Mouse (Mus musculus) lung, embryonic 15.5 days (tissue): ENCODE results near the gene Kdm6b. TPM values are rescaled to one million over a fixed set of nuclear protein-coding genes. Genes with fewer than 3 reads are reported as not detected.
A peak's percentile ranks its signal among the peaks of the same experiment; 100 is the strongest.

Experiments used
- ATAC-seq: fragments of 200-750 bp; cut with Nextera tagmentation; 2 replicates; pipeline ENCODE4 v1.8.0; 2017; ENCODE audit warnings: moderate number of reproducible peaks, borderline replicate concordance; ENCODE audit not compliant: low FRiP score, low TSS enrichment; ENCODE audit errors: extremely low read depth
- H3K27ac ChIP-seq: fragments of 300-500 bp; sonication (generic); 2 replicates; pipeline ENCODE4 v1.5.1; 2015; ENCODE audit warnings: moderate library complexity, mild to moderate bottlenecking, inconsistent platforms
- H3K27me3 ChIP-seq: fragments of 300-500 bp; sonication (generic); 2 replicates; pipeline ENCODE4 v1.6.1; 2015; ENCODE audit warnings: inconsistent platforms
- H3K36me3 ChIP-seq: fragments of 300-500 bp; sonication (generic); 2 replicates; pipeline ENCODE4 v1.6.1; 2015; ENCODE audit warnings: inconsistent platforms
- H3K4me1 ChIP-seq: fragments of 300-500 bp; sonication (generic); 2 replicates; pipeline ENCODE4 v1.6.1; 2015; ENCODE audit warnings: inconsistent platforms
- H3K4me2 ChIP-seq: fragments of 300-500 bp; sonication (generic); 2 replicates; pipeline ENCODE4 v1.6.1; 2015; ENCODE audit warnings: inconsistent platforms, mild to moderate bottlenecking, moderate library complexity
- H3K4me3 ChIP-seq: fragments of 300-500 bp; sonication (generic); 2 replicates; pipeline ENCODE4 v1.5.1; 2015; ENCODE audit warnings: mild to moderate bottlenecking, inconsistent platforms
- H3K9ac ChIP-seq: fragments of 300-500 bp; sonication (generic); 2 replicates; pipeline ENCODE4 v1.6.1; 2015; ENCODE audit warnings: inconsistent platforms
- H3K9me3 ChIP-seq: fragments of 300-500 bp; sonication (generic); 2 replicates; pipeline ENCODE4 v1.6.1; 2016; ENCODE audit warnings: inconsistent platforms
- WGBS: fragments of 180-500 bp; shearing (Covaris S2); methylation state at CpG from one replicate; pipeline ENCODE4 v1.1.7; 2015; 5-methylcytosine and 5-hydroxymethylcytosine counted together
- polyA plus RNA-seq: library from polyadenylated mRNA; unstranded; fragments of >200 nt; fragmentation: Nextera tagmentation; extraction: Ambion mirVana; gene quantifications from 2 replicates; pipeline ENCODE4 v1.2.1, GENCODE M21; 2015

The Kdm6b gene
- polyA plus RNA-seq, 1 experiment from 2014 or later: 23.4 TPM

DNA sequence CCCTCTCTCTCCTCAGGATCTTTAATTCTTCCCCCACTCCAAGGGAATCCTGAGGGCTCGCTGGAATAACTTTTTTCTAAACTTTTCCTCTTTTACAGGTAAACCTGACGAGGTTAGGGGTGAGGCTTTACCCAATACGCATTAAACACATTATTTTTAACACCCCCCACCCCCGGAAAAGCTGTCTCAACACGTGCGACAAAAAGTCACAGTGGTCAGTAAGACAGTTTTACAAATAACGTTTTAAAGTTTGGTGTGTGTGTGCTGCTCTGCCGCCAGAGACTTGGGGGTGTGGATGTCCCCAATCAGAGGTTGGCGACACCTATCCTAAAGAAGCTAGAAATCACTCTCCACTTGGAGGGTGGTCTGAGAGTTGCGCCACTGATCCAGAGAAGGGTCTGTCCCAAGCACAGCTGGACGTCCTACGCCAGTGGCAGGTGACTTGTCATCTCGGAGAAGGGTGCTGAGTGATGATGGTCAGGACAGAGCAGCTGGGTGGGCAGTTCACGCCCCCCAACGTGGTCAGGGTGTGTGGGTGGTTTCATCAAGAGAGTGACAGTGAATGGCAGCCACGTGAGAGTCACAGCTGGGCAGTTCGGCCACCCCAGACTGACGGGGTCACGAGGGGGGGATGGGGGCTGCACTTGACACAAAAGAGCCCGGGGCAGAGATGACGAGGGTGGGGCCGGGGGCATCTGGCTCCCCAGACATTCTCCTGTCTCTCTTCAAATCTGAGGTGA is 45.7 kb downstream of the Kdm6b start:
- WGBS: under 1% methylated on average over 22 of the region's 22 CpGs
- no peaks in the 10 kb centered on the region for H3K9me3 ChIP-seq
- H3K4me3 ChIP-seq: peak overlapping the region; percentile 87
- H3K4me2 ChIP-seq: peak overlapping the region; percentile 83
- peaks cover 17% of the 10 kb centered on the region for H3K36me3 ChIP-seq
- peak overlapping the region; percentile 100 for H3K27ac ChIP-seq
- ATAC-seq: no peak
- peak overlapping the region; percentile 99 for H3K9ac ChIP-seq
- peaks cover 67% of the 10 kb centered on the region for H3K4me1 ChIP-seq
- H3K27me3 ChIP-seq: no peaks in the 10 kb centered on the region

DNA sequence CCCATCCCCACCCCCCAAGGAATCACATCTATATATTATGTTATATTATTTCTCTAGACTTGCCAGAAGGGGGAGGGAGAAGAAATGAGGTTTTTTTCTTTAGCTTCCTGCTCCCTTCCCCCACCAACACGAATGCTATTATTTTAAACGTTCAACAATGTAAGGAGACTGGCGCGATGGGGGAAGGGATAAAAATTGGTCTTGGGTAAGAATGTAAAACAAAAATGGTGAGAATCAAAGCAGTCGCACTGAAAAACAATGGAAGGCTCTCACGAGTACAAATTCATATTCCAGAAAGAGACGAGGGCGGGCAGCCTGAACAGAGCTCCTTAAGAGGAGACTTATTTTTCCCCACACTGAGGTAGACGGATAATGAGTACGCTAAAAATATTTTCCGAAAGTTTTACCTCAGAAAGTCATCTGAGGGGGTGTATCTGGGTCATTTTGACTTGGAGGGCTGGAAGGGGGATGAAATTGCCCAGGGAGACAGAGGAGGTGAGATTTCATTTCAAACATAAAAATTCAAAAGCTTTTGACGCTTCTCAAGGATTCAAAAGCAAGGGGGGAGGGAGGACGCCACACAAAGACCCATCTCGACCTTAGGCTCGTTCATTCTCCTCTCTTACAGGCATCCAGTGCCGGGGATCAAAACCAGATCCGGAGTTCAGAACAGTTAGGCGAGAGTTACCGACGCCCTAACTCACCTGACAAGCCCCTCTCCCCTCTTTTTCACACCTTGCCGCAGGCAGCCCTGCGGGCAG is 46.4 kb downstream of the Kdm6b start:
- H3K4me2 ChIP-seq: peak overlapping the region; percentile 83
- H3K4me3 ChIP-seq: peak overlapping the region; percentile 87
- H3K27me3 ChIP-seq: no peaks in the 10 kb centered on the region
- ATAC-seq: no peak
- H3K27ac ChIP-seq: peak overlapping the region; percentile 100
- H3K9me3 ChIP-seq: no peaks in the 10 kb centered on the region
- WGBS: 0% methylated on average over 21 of the region's 22 CpGs
- H3K36me3 ChIP-seq: peaks cover 22% of the 10 kb centered on the region
- peak overlapping the region; percentile 99 for H3K9ac ChIP-seq
- peaks cover 64% of the 10 kb centered on the region for H3K4me1 ChIP-seq

- H3K9me3 ChIP-seq: no peaks in the 10 kb centered on the region
- WGBS: under 1% methylated on average over 26 of the region's 26 CpGs
- peak overlapping the region; percentile 100 for H3K27ac ChIP-seq
- H3K36me3 ChIP-seq: peaks cover 29% of the 10 kb centered on the region
- H3K4me2 ChIP-seq: peak overlapping the region; percentile 83
- peaks cover 57% of the 10 kb centered on the region for H3K4me1 ChIP-seq
- H3K27me3 ChIP-seq: no peaks in the 10 kb centered on the region
- H3K4me3 ChIP-seq: peak overlapping the region; percentile 87
- peak; percentile 84 for ATAC-seq
- peak overlapping the region; percentile 59 for H3K9ac ChIP-seq
Observed at GRCm38 (mm10) chr11:69366157-69366854, 47.2 kb downstream of the Kdm6b start.

GRCm38 (mm10) chr11:69365722-69366121 is 47.8 kb downstream of the Kdm6b start:
- no peak for ATAC-seq
- Histone ChIP-seq H3K4me1 (peaks cover 51% of the 10 kb centered on the region), H3K4me2 (peak overlapping the region; percentile 83), H3K36me3 (peaks cover 35% of the 10 kb centered on the region), H3K9ac (peak overlapping the region; percentile 59), H3K27ac (peak overlapping the region; percentile 100), H3K27me3 (no peaks in the 10 kb centered on the region), H3K4me3 (peak overlapping the region; percentile 87), H3K9me3 (no peaks in the 10 kb centered on the region)
- WGBS: 18% methylated on average over 6 of the region's 6 CpGs

- Histone ChIP-seq H3K9ac (0 out of 2 replicates have a peak overlapping the region, but pooled peaks have one; percentile 59), H3K27me3 (no peaks in the 10 kb centered on the region), H3K27ac (peak overlapping the region; percentile 100), H3K4me2 (peak overlapping the region; percentile 83), H3K4me1 (peaks cover 47% of the 10 kb centered on the region), H3K9me3 (no peaks in the 10 kb centered on the region), H3K4me3 (peak overlapping the region; percentile 87), H3K36me3 (peaks cover 43% of the 10 kb centered on the region)
- WGBS: 1% methylated on average over 6 of the region's 6 CpGs
- peak; percentile 61 for ATAC-seq
Observed at GRCm38 (mm10) chr11:69364910-69365309, 48.6 kb downstream of the Kdm6b start.

GRCm38 (mm10) chr11:69364376-69364775 is 49.1 kb downstream of the Kdm6b start:
- Histone ChIP-seq H3K4me2 (peak overlapping the region; percentile 83), H3K27me3 (no peaks in the 10 kb centered on the region), H3K4me3 (0 out of 2 replicates have a peak overlapping the region, but pooled peaks have one; percentile 2), H3K36me3 (peaks cover 49% of the 10 kb centered on the region), H3K9ac (peak overlapping the region; percentile 8), H3K9me3 (no peaks in the 10 kb centered on the region), H3K4me1 (peaks cover 44% of the 10 kb centered on the region), H3K27ac (peak overlapping the region; percentile 100)
- no peak for ATAC-seq
- 28% methylated on average over 8 of the region's 8 CpGs for WGBS

- no peak overlapping the region for H3K9ac ChIP-seq
- no peak for ATAC-seq
- no peaks in the 10 kb centered on the region for H3K27me3 ChIP-seq
- H3K27ac ChIP-seq: peak overlapping the region; percentile 26; the same call in 1 of the 2 replicates
- H3K4me3 ChIP-seq: no peak overlapping the region
- WGBS: 50% methylated on average over 2 of the region's 2 CpGs
- no peaks in the 10 kb centered on the region for H3K9me3 ChIP-seq
- no peak overlapping the region for H3K4me2 ChIP-seq
- H3K4me1 ChIP-seq: peaks cover 40% of the 10 kb centered on the region
- peaks cover 67% of the 10 kb centered on the region for H3K36me3 ChIP-seq
Observed at GRCm38 (mm10) chr11:69362479-69362878, 51.0 kb downstream of the Kdm6b start.

- no peak overlapping the region for H3K4me3 ChIP-seq
- no peak overlapping the region for H3K27ac ChIP-seq
- H3K9me3 ChIP-seq: no peaks in the 10 kb centered on the region
- no peak overlapping the region for H3K9ac ChIP-seq
- 54% methylated on average over 7 of the region's 7 CpGs for WGBS
- no peaks in the 10 kb centered on the region for H3K27me3 ChIP-seq
- H3K4me2 ChIP-seq: no peak overlapping the region
- no peak for ATAC-seq
- peaks cover 72% of the 10 kb centered on the region for H3K36me3 ChIP-seq
- H3K4me1 ChIP-seq: peaks cover 37% of the 10 kb centered on the region
Observed at GRCm38 (mm10) chr11:69362021-69362420, 51.5 kb downstream of the Kdm6b start.

- 85% methylated on average over 12 of the region's 12 CpGs for WGBS
- Histone ChIP-seq H3K9me3 (no peaks in the 10 kb centered on the region), H3K4me3 (no peak overlapping the region), H3K4me2 (no peak overlapping the region), H3K4me1 (peaks cover 5% of the 10 kb centered on the region; the same call in 1 of the 2 replicates), H3K27ac (no peak overlapping the region), H3K27me3 (no peaks in the 10 kb centered on the region), H3K9ac (no peak overlapping the region), H3K36me3 (peaks cover 97% of the 10 kb centered on the region)
- no peak for ATAC-seq
Observed at GRCm38 (mm10) chr11:69357690-69358089, 55.8 kb downstream of the Kdm6b start.

- Histone ChIP-seq H3K4me2 (no peak overlapping the region), H3K27me3 (no peaks in the 10 kb centered on the region), H3K9me3 (no peaks in the 10 kb centered on the region), H3K36me3 (peaks cover 99% of the 10 kb centered on the region), H3K4me1 (no peaks in the 10 kb centered on the region), H3K9ac (no peak overlapping the region), H3K27ac (no peak overlapping the region), H3K4me3 (no peak overlapping the region)
- WGBS: 86% methylated on average over 5 of the region's 5 CpGs
- no peak for ATAC-seq
Observed at GRCm38 (mm10) chr11:69356544-69356943, 56.9 kb downstream of the Kdm6b start.
